Mouse (Mus musculus) bone marrow, adult 2 months (tissue): ENCODE data around the gene Amz2.

ENCODE experiments used
- CTCF ChIP-seq: fragments of 200-500 bp; IDR thresholded peaks from 2 replicates; pipeline ENCODE4 v1.5.1; 2011; ENCODE audit warnings: low read length, control low read depth; ENCODE audit not compliant: control insufficient read depth, insufficient read depth
- POLR2A ChIP-seq: fragments of 200-500 bp; IDR thresholded peaks from 2 replicates; pipeline ENCODE4 v1.6.1; 2011; ENCODE audit warnings: low read depth, mild to moderate bottlenecking, control low read depth, low read length, borderline replicate concordance; ENCODE audit not compliant: control insufficient read depth

- TF ChIP-seq POLR2A = no peak
- no peak for TF ChIP-seq CTCF
Measured at GRCm38 (mm10) chr11:109378051-109378450, 47.7 kb upstream of the Amz2 start.
